Mouse (Mus musculus): ENCODE data around the gene Gm20503.

Gene Gm20503

GRCm38 (mm10) chr4:59007974-59008373, 5.0 kb downstream of the Gm20503 start:
- DNase-seq (ENCODE audit: low spot score) = no peak

GRCm38 (mm10) chr4:59009186-59009585, 6.2 kb downstream of the Gm20503 start:
- peak; percentile 61 for DNase-seq (ENCODE audit: low spot score)

- peak; percentile 19 for DNase-seq (ENCODE audit: low spot score)
Measured at GRCm38 (mm10) chr4:59009696-59010095, 6.7 kb downstream of the Gm20503 start.

GRCm38 (mm10) chr4:59011446-59011845, 8.4 kb downstream of the Gm20503 start:
- DNase-seq (ENCODE audit: low spot score) = no peak

GRCm38 (mm10) chr4:59015181-59015580, 12.2 kb downstream of the Gm20503 start:
- no peak for DNase-seq (ENCODE audit: low spot score)

GRCm38 (mm10) chr4:59016922-59017321, 13.9 kb downstream of the Gm20503 start:
- DNase-seq (ENCODE audit: low spot score) = no peak

GRCm38 (mm10) chr4:59034325-59034917, 31.4 kb downstream of the Gm20503 start:
- no peak for DNase-seq (ENCODE audit: low spot score)

- peak; percentile 61 for DNase-seq (ENCODE audit: low spot score)
Measured at GRCm38 (mm10) chr4:59034918-59035785, 32.1 kb downstream of the Gm20503 start, which contains the start of gene Gng10. Gene Gng10 (plus strand): TSS chr4:59035088.

- DNase-seq (ENCODE audit: low spot score) = no peak
Measured at GRCm38 (mm10) chr4:59035786-59036350, 32.9 kb downstream of the Gm20503 start.

GRCm38 (mm10) chr4:59036490-59037127, 33.6 kb downstream of the Gm20503 start:
- peak; percentile 66 for DNase-seq (ENCODE audit: low spot score)

- no peak for DNase-seq (ENCODE audit: low spot score)
Measured at GRCm38 (mm10) chr4:59037525-59037924, 34.5 kb downstream of the Gm20503 start.

GRCm38 (mm10) chr4:59040397-59041287, 37.6 kb downstream of the Gm20503 start:
- no peak for DNase-seq (ENCODE audit: low spot score)

- no peak for DNase-seq (ENCODE audit: low spot score)
Measured at GRCm38 (mm10) chr4:59043074-59043473, 40.1 kb downstream of the Gm20503 start.

- DNase-seq (ENCODE audit: low spot score) = no peak
Measured at GRCm38 (mm10) chr4:59043891-59044290, 40.9 kb downstream of the Gm20503 start.

- no peak for DNase-seq (ENCODE audit: low spot score)
Measured at GRCm38 (mm10) chr4:59047222-59047621, 44.2 kb downstream of the Gm20503 start.

- no peak for DNase-seq (ENCODE audit: low spot score)
Measured at GRCm38 (mm10) chr4:59051081-59051480, 48.1 kb downstream of the Gm20503 start.

- no peak for DNase-seq (ENCODE audit: low spot score)
Measured at GRCm38 (mm10) chr4:59057929-59058328, 54.9 kb downstream of the Gm20503 start.

- no peak for DNase-seq (ENCODE audit: low spot score)
Measured at GRCm38 (mm10) chr4:59062526-59062925, 59.5 kb downstream of the Gm20503 start.

- DNase-seq (ENCODE audit: low spot score) = no peak
Measured at GRCm38 (mm10) chr4:59069276-59069675, 66.3 kb downstream of the Gm20503 start.

- DNase-seq (ENCODE audit: low spot score) = no peak
Measured at GRCm38 (mm10) chr4:59083430-59083829, 80.4 kb downstream of the Gm20503 start.

- no peak for DNase-seq (ENCODE audit: low spot score)
Measured at GRCm38 (mm10) chr4:59089391-59089790, 86.4 kb downstream of the Gm20503 start.

Measured in T-cell, adult 2 months (primary cell).